Mouse (Mus musculus) embryonic facial prominence, embryonic 10.5 days (tissue): ENCODE results near the gene Kmt2c. TPM values are rescaled to one million over a fixed set of nuclear protein-coding genes. Genes with fewer than 3 reads are reported as not detected.

Experiments
- DNase-seq: peaks from one replicate; pipeline ENCODE4 v3.0.0-alpha.2; 2017; ENCODE audit warnings: low spot score
- H3K27ac ChIP-seq: fragments of 300-500 bp; sonication (generic); replicated peaks from 2 replicates; pipeline ENCODE4 v1.5.1; 2016; ENCODE audit warnings: mild to moderate bottlenecking
- H3K27me3 ChIP-seq: fragments of 300-500 bp; sonication (generic); replicated peaks from 2 replicates; pipeline ENCODE4 v1.6.1; 2016; ENCODE audit warnings: low read depth, mild to moderate bottlenecking; ENCODE audit not compliant: poor library complexity, severe bottlenecking
- H3K36me3 ChIP-seq: fragments of 300-500 bp; sonication (generic); replicated peaks from 2 replicates; pipeline ENCODE4 v1.6.1; 2016; ENCODE audit warnings: mild to moderate bottlenecking, moderate library complexity
- H3K4me1 ChIP-seq: fragments of 300-500 bp; sonication (generic); 2 replicates; pipeline ENCODE4 v1.6.1; 2016
- H3K4me3 ChIP-seq: fragments of 300-500 bp; sonication (generic); 2 replicates; pipeline ENCODE4 v1.5.1; 2016; ENCODE audit warnings: mild to moderate bottlenecking, moderate library complexity
- H3K9me3 ChIP-seq: fragments of 300-500 bp; sonication (generic); 2 replicates; pipeline ENCODE4 v1.6.1; 2016; ENCODE audit warnings: mild to moderate bottlenecking
- WGBS: fragments of 180-500 bp; shearing (Covaris S2); methylation state at CpG from one replicate; pipeline ENCODE4 v1.1.7; 2016; 5-methylcytosine and 5-hydroxymethylcytosine counted together
- polyA plus RNA-seq: library from polyadenylated mRNA; unstranded; fragments of >200 nt; fragmentation: Nextera tagmentation; extraction: Ambion mirVana; gene quantifications from 2 replicates; pipeline ENCODE4 v1.2.1, GENCODE M21; 2016

The Kmt2c gene
- polyA plus RNA-seq, 1 experiment from 2014 or later = 11.9 TPM

GRCm38 (mm10) chr5:25530629-25531028 is 32.0 kb upstream of the Kmt2c start:
- H3K27me3 ChIP-seq = peaks cover 8% of the 10 kb centered on the region
- peaks cover 30% of the 10 kb centered on the region for H3K4me1 ChIP-seq
- peak overlapping the region; percentile 93 for H3K27ac ChIP-seq
- H3K36me3 ChIP-seq = no peaks in the 10 kb centered on the region
- WGBS = 44% methylated on average over 2 of the region's 2 CpGs
- no peaks in the 10 kb centered on the region for H3K9me3 ChIP-seq
- no peak for DNase-seq
- peak overlapping the region; percentile 78 for H3K4me3 ChIP-seq

GRCm38 (mm10) chr5:25529529-25530421 is 31.2 kb upstream of the Kmt2c start:
- Histone ChIP-seq H3K4me1 (peaks cover 30% of the 10 kb centered on the region), H3K27me3 (peaks cover 8% of the 10 kb centered on the region), H3K27ac (peak overlapping the region; percentile 93), H3K4me3 (peak overlapping the region; percentile 78), H3K9me3 (no peaks in the 10 kb centered on the region), H3K36me3 (no peaks in the 10 kb centered on the region)
- under 1% methylated on average over 87 of the region's 87 CpGs for WGBS
- peak; percentile 100 for DNase-seq

GRCm38 (mm10) chr5:25528851-25529528 is 30.4 kb upstream of the Kmt2c start:
- no peak for DNase-seq
- Histone ChIP-seq H3K27me3 (peaks cover 8% of the 10 kb centered on the region), H3K4me3 (peak overlapping the region; percentile 78), H3K9me3 (no peaks in the 10 kb centered on the region), H3K36me3 (no peaks in the 10 kb centered on the region), H3K4me1 (peaks cover 30% of the 10 kb centered on the region), H3K27ac (peak overlapping the region; percentile 93)
- WGBS = 11% methylated on average over 22 of the region's 22 CpGs

- Histone ChIP-seq H3K36me3 (no peaks in the 10 kb centered on the region), H3K4me3 (no peak overlapping the region), H3K9me3 (no peaks in the 10 kb centered on the region), H3K27me3 (peaks cover 8% of the 10 kb centered on the region), H3K4me1 (peaks cover 30% of the 10 kb centered on the region), H3K27ac (no peak overlapping the region)
- 55% methylated on average over 1 of the region's 1 CpGs for WGBS
- no peak for DNase-seq
Measured at GRCm38 (mm10) chr5:25527971-25528370, 29.4 kb upstream of the Kmt2c start.

- H3K36me3 ChIP-seq = no peaks in the 10 kb centered on the region
- 42% methylated on average over 4 of the region's 4 CpGs for WGBS
- no peaks in the 10 kb centered on the region for H3K9me3 ChIP-seq
Measured at GRCm38 (mm10) chr5:25526926-25527325, 28.3 kb upstream of the Kmt2c start.

GRCm38 (mm10) chr5:25526116-25526515 is 27.5 kb upstream of the Kmt2c start:
- Histone ChIP-seq H3K36me3 (no peaks in the 10 kb centered on the region), H3K4me3 (no peak overlapping the region), H3K27me3 (no peaks in the 10 kb centered on the region), H3K27ac (no peak overlapping the region), H3K9me3 (no peaks in the 10 kb centered on the region), H3K4me1 (peaks cover 30% of the 10 kb centered on the region)
- WGBS = 42% methylated on average over 5 of the region's 5 CpGs
- DNase-seq = no peak

More at GRCm38 (mm10) chr5:25526926-25527325, 28.3 kb upstream of the Kmt2c start:
- DNase-seq = no peak
- Histone ChIP-seq H3K27me3 (no peaks in the 10 kb centered on the region), H3K4me3 (no peak overlapping the region), H3K4me1 (peaks cover 30% of the 10 kb centered on the region), H3K27ac (no peak overlapping the region; the same call in 1 of the 2 replicates)

- DNase-seq = no peak
- Histone ChIP-seq H3K9me3 (no peaks in the 10 kb centered on the region), H3K4me3 (no peak overlapping the region), H3K4me1 (peaks cover 5% of the 10 kb centered on the region; the same call in 1 of the 2 replicates), H3K27me3 (no peaks in the 10 kb centered on the region), H3K27ac (no peak overlapping the region), H3K36me3 (no peaks in the 10 kb centered on the region)
- 83% methylated on average over 5 of the region's 5 CpGs for WGBS
Measured at GRCm38 (mm10) chr5:25521461-25521860, 22.9 kb upstream of the Kmt2c start.

GRCm38 (mm10) chr5:25519820-25520219 is 21.2 kb upstream of the Kmt2c start:
- 83% methylated on average over 3 of the region's 3 CpGs for WGBS
- no peak for DNase-seq
- Histone ChIP-seq H3K9me3 (no peaks in the 10 kb centered on the region), H3K4me1 (no peaks in the 10 kb centered on the region), H3K27me3 (no peaks in the 10 kb centered on the region), H3K4me3 (no peak overlapping the region), H3K27ac (no peak overlapping the region), H3K36me3 (no peaks in the 10 kb centered on the region)

- 83% methylated on average over 5 of the region's 5 CpGs for WGBS
- no peak overlapping the region for H3K4me3 ChIP-seq
- DNase-seq = no peak
- H3K9me3 ChIP-seq = no peaks in the 10 kb centered on the region
- no peaks in the 10 kb centered on the region for H3K36me3 ChIP-seq
- H3K27ac ChIP-seq = no peak overlapping the region
- H3K27me3 ChIP-seq = no peaks in the 10 kb centered on the region
- no peaks in the 10 kb centered on the region for H3K4me1 ChIP-seq
Measured at GRCm38 (mm10) chr5:25517550-25517949, 19.0 kb upstream of the Kmt2c start.

- Histone ChIP-seq H3K27me3 (no peaks in the 10 kb centered on the region), H3K36me3 (no peaks in the 10 kb centered on the region), H3K4me3 (no peak overlapping the region), H3K9me3 (no peaks in the 10 kb centered on the region), H3K27ac (no peak overlapping the region), H3K4me1 (no peaks in the 10 kb centered on the region)
- 93% methylated on average over 11 of the region's 11 CpGs for WGBS
- no peak for DNase-seq
Measured at GRCm38 (mm10) chr5:25516301-25516895, 17.8 kb upstream of the Kmt2c start.

GRCm38 (mm10) chr5:25515767-25516166 is 17.2 kb upstream of the Kmt2c start, which contains the start of gene Cct8l1:
TSS of gene Cct8l1 (plus strand) at chr5:25516067.
- WGBS = 88% methylated on average over 5 of the region's 5 CpGs
- no peak for DNase-seq
- Histone ChIP-seq H3K27ac (no peak within 1 kb of the TSS), H3K27me3 (no peaks in the 10 kb centered on the region), H3K9me3 (no peaks in the 10 kb centered on the region), H3K4me3 (no peak within 1 kb of the TSS), H3K4me1 (no peaks in the 10 kb centered on the region), H3K36me3 (no peaks in the 10 kb centered on the region)

GRCm38 (mm10) chr5:25506041-25506440 is 7.5 kb upstream of the Kmt2c start:
- no peaks in the 10 kb centered on the region for H3K27me3 ChIP-seq
- no peaks in the 10 kb centered on the region for H3K4me1 ChIP-seq
- no peak overlapping the region for H3K27ac ChIP-seq
- H3K9me3 ChIP-seq = no peaks in the 10 kb centered on the region
- DNase-seq = no peak
- H3K4me3 ChIP-seq = no peak overlapping the region
- no peaks in the 10 kb centered on the region for H3K36me3 ChIP-seq
- whole genome bisulfite sequencing = 75% methylated on average over 5 of the region's 5 CpGs
